Mouse (Mus musculus): ENCODE data around the gene Itih1.
A peak's percentile ranks its signal among the peaks of the same experiment; 100 is the strongest.

Itih1 gene

DNA sequence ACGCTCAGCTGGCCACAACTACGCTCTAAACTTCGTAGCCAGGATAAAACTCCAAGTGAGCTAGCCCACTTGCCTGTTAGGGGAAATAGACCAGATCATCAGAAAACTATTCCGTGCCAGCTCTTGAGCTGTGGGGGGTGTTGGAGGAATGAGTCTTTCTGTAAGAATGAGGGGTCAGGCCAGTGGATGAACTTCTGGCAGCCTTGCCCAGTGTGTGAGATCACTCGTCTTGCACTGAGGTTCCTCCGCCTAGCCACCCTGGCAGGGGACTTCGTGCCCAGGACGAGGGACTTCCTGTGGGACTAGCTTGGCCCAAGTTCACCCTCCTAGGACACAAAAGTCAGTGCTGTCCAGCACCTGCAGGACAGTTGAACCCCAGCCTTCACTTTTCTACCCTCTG, 38.8 kb downstream of the Itih1 start:
- no peak for DNase-seq (ENCODE audit: low spot score in 2 of 2)

- DNase-seq (ENCODE audit: low spot score in 2 of 2): no peak
Measured at GRCm38 (mm10) chr14:30903036-30903435, 40.1 kb downstream of the Itih1 start.

GRCm38 (mm10) chr14:30902628-30903027, 40.5 kb downstream of the Itih1 start:
- DNase-seq (ENCODE audit: low spot score in 2 of 2): no peak

DNA sequence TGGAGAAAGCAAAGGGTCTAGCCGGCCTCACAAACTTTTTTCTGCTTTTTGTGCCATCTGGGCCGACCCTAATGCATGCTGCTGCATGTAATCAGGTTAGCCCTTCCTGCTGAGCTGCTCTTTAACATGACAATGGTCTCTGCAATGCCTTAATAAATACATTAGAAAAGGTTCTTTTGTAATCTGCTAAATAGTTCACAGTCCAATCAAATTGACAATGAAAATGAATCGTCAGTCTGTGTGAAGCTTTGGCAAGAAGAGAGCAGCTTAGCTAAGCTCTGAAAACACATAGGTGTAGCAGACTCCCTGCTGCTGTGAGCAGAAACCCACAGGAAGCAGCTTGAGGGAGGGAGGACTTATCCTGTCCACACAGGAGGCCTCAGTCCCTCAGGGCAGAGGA, 43.1 kb downstream of the Itih1 start:
- no peak for DNase-seq (ENCODE audit: low spot score in 2 of 2)

DNA sequence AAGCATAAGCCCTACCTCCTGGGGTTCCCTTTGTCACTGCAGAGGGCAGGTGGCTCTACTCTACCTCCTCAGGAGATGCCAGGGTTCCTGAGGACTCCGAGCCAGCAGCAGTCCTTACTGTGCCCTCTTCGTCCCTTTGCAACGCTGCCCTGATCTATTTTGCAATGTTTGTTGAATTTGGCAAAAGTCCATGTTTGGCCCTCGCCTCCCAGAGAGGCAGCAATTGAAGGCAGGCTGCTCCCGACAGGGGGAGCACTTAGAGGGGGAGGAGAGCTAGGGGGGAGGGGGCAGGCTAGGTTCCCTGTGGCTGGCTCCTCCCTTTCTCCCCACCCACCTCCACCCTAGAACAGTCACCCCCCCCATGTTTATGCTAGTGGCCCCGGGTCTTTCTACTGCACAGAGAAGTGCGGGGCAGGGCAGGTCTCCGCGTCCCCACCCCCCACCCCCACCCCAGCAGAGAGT, 54.8 kb downstream of the Itih1 start:
- no peak for DNase-seq (ENCODE audit: low spot score in 2 of 2)

DNA sequence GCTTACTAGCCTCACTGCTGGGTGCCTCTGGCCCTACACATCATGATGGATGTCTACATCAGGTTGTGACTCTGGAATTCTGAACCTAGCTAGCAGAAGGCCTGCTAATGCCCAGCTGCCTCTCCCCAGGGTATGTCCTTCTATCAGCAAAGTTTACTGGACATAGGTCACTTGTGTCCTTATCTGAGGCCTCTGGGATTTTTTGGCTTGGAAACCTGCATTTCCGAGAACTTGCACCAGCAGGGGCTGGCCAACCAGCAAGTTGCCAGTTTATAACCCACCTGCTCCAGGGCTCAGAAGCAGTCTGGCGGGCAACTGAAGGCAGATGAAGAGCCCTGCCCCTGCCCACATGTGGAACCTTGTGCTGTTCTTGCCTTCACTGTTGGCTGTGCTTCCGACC, 56.9 kb downstream of the Itih1 start, which contains the start of gene Itih4:
Itih4 (plus strand) TSS at position 273 of the 400 bp plus-strand sequence.
- no peak for DNase-seq (ENCODE audit: low spot score in 2 of 2)

- no peak for DNase-seq (ENCODE audit: low spot score in 2 of 2)
Measured at GRCm38 (mm10) chr14:30885298-30885697, 57.8 kb downstream of the Itih1 start.

DNA sequence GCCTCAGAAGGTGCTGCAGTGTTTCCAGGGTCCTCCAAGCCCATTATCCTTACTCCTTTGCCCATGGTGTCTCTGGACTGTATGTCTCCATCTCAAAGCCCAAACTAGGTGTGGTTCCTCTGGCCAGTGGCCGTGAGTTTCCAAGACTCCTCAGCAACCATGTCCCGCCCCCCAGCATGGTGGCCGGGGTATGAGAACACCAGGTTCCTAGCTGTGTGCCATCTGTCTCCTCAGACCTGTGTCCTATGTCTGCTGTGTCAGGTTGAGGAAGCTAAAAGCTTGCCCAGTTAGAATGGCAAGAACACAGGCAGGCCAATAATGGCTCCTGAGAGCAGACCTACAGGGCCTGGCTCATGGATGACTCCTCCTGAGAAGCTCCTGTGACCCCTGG, 61.4 kb downstream of the Itih1 start:
- DNase-seq (ENCODE audit: low spot score in 2 of 2): no peak

DNA sequence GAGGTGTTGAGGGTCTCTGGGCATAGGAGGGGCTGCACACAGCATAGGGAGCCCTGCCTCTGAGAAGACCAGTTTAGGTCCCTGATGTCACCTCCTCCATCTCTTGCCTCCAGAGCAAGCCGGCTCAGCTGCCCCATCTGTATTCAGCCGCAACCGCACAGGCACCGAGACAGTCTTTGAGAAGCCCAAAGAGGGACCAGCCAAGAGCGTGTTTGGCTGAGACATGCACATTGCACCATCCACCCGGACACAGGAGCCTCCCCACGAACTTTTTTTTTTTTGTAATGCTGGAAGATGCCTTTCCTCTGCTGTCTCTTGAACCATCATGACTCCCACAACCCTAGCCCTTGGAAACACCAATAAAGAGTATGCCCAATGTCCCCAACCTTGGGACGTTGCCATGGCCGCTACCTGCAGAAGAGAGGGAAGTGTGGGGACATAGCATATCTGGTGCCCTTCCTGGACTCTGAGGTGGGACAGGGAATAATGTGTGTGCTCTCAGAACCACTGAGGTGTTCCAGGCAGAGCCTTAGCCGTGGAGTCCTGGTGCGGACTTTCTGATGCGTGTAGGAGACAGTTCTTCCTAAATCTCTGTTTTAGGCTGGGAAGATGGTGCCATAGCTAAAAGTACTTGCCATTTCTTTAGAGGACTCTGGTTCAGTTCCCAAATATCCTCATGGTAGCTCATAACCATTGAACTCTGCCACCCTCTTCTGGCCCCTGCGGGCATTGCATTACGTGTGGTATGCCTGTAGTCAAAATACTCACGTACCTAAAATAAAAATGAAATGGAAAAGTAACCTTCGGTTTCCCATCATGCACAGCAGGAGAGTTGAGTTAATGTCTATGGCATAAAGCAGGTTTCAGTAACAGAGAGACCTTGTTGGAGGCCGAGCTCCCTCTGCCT, 62.0 kb downstream of the Itih1 start:
- DNase-seq (ENCODE audit: low spot score in 2 of 2): peak in 1 of 2 experiments; percentile 31

DNA sequence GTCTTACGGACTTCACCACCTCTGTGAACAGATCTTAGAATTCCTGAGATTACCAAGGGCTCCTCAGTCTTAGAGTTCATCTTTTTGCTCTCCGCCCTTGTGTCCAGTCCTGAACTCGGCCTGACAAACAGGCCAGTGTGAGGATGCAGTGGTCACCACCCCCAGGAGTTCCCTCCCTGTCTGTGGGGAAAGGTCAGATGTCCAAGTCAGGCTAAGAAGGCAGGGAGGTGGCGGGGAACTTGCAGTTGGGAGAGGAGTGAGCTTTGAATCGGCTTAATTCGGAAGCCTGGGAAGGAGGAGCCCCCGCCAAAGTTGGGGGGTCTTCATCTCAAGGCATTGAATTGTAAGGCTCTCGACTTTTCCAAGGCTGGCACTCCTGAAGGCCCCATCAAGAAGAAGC, 62.8 kb downstream of the Itih1 start:
- DNase-seq (ENCODE audit: low spot score in 2 of 2): no peak

GRCm38 (mm10) chr14:30879794-30880193, 63.3 kb downstream of the Itih1 start:
- DNase-seq (ENCODE audit: low spot score in 2 of 2): no peak

Measured in thymus, postnatal 10 days (tissue).